Mouse (Mus musculus): ENCODE data around the gene Prr12.
A peak's percentile ranks its signal among the peaks of the same experiment; 100 is the strongest.
"Not testable (repeated sequence)": the region's sequence is repeated elsewhere in the genome, so short reads cannot be mapped to it uniquely, and the experiment has no call there.

Prr12 gene

DNA sequence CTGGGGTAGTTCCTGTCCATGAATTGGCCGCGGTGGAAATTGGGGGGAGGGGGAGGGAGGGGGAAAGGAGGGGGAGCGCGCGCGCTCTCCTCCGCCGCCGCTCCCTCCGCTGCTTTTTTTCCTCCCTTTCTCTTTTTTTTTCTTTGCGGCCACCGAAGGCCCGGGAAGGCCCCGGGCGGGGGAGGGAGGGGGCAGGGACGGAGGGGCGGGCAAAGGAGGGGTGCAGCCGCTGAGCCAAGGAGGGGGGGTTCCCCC is at the start of gene Prr12:
Gene Prr12 (minus strand): TSS at position 20 of the 255 bp plus-strand sequence.
- DNase-seq = no peak

DNA sequence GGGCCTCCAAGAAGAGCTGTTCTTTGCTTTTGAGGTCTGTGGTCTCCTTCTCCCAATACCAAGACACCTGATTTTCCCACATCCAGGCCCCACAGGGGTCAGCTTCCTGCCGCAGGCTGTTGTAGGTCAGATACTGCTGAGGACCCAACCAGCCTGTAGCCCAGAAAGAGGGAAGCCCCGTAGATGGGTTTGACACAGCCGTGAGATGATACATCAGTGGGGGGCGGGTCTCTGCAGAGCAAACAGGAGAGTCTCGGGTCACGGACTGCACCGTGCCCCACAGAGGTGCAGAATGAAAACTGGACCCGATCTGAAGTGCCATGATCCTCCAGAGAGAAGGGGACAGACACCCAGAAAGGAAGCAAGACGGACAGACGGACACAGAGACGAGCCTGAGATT is 49.8 kb upstream of the Prr12 start:
- DNase-seq = no peak

DNA sequence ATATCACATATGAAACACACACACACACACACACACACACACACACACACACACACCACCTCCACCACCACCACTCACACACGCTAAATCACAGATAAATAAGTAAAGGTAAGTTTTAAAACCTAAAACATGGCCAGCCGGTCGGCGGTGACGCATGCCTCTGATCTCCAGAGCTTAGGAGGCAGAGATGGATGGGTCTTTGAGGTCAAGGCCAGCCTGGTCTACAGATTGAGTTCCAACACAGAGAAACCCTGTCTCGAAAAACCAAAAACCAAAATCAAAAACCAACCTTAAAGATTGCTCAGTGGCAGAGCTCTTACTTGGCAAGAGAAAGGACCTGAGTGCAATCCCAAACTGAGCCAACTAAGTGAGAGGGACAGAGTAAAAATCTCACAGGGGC is 47.4 kb upstream of the Prr12 start:
- no peak for DNase-seq

DNA sequence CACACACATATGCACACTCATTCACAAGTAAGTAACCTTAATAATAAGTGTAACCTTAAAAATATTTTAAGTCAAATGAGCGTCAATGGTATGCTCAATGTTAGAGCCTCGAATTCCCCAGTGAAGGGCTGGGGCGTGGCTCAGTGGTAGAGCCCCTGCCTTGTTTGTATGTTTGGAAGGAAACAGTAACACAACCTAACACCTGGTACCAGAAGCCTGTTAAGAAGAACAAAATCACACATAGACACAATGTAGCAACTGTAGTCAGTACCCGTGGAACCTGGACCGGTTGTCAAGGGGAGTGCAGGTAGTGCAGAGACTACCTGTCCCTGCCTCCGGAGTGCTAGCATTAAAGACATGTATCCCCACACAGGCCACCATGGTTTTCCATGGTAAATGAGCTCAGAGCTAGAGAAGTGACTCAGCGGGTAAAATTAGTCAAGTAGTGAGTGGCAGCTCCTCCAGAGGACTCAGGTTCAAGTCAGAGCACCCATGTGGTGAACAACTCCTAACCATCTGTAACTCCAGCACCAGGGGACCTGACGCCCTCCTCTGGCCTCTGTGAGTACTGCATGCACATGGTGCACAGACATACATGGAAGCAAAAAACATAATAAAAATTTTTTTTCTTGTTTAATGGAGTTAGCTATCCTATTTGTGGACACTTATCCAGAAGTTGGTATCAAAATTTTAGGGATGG is 46.0 kb upstream of the Prr12 start:
- DNase-seq = no peak

DNA sequence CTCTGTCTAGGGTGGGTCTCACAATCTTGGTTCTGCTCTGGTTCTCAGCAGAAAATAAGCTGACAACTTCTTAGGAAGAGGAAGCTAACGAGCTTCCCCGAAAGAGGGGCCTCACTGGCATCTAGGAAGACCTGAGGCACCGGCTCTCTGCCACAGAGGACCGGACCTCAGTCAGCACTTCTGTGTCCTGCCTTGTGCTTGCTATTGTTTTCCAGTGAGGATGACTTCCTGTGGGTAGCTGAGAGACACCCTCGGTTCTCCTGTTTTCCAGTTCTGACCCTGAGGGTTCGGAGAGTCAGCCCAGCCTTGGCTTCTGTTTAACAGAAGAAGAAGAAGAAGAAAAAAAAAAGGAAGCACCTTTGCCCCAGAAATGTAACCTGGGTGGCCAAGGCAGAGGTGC is 44.8 kb upstream of the Prr12 start:
- no peak for DNase-seq

DNA sequence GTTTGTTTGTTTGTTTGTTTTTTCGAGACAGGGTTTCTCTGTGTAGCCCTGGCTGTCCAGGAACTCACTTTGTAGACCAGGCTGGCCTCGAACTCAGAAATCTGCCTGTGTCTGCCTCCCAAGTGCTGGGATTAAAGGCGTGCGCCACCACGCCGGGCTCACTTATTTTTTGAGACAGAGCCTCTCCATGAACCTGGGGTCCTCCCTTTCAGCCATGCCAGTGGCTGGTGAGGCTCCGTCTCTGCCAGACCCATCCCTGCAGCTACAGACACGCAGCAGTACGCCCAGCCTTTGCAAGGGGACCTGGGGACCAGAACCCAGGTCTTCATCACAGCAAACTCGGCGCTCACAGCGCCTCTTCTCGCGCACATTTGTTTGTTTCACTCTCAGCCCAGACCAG is 43.3 kb upstream of the Prr12 start:
- DNase-seq = not testable (repeated sequence)

DNA sequence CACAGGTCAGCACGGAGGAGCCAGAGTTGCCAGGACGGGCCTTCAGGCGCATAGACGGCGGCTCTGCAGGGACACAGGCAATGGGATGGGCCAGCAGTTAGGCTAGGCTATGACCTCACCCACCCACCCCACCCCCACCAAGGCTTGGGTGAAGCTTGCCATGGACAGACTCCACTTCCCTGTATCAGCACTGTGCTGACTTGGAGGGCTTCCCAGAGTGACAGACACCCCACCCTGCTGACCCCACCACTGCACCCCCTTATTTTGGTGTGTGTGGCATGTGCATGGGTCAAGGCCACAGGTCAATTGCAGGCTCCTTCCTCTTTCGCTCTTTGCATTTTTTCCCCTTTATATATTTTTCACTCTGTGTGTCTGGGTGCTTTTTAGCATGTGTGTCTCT is 42.7 kb upstream of the Prr12 start:
- DNase-seq = no peak

DNA sequence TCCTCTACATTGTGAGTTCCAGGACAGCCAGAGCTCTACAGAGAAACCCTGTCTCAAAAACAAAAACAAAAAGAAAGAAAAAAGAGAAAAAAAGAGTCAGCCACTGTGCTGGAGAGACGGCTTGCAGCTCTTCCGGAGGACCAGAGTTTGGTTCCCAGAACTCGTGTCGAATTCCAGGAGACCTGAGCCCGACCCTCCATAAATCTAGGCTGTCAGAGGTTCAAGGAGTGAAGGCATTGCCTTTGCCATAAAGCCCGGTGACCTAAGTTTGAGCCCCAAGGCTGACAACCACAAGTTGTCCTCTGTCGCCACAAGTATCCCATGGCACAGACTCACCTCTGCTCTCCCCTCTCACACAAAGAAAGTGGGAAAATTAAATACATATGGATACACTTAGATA is 41.4 kb upstream of the Prr12 start:
- DNase-seq = no peak

DNA sequence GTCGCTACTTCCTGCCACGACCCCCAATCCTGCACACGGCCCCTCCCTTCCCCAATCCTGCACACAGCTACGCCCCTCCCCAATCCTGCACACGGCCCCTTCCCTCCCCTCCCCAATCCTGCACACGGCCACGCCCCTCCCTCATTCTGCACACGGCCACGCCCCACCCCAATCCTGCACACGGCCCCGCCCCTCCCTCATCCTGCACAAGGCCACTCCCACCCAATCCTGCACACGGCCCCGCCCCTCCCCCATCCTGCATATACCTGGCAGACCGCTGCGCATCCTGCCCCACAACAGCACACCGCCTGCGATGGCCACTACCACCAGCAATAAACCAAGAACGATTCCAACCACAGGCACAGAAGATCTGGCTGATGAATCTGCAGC is 40.8 kb upstream of the Prr12 start:
- no peak for DNase-seq

DNA sequence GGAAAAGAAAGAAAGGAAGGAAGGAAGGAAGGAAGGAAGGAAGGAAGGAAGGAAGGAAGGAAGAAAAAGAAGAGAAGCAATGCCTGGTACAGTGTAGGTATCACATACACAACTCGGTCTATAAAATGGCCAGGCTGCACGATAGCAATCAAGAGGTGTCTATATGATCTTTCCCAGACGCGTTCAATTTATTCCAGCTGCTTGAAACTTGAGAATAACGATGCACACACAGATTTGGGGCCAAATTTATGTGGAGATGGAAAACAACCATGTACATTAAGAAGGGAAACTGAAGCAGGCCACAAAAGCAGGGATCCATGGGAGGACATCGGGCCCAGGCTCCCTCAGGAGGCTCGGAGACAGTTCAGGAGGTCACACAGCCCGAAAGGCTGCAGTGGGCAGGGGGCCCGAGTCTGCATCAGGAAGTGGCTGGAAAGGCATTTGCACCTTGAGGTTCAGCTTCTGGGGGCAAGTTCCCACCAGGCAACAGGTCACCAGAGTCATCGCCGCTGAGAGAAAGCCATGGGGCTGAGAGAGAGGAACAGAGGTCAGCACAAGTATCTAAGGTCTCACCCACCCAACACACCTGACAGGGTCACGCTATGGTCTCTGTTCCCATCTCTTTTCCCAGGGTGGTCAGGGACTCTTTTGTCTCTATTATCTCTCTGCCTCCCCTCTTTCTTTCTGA is 40.3 kb upstream of the Prr12 start:
- no peak for DNase-seq

DNA sequence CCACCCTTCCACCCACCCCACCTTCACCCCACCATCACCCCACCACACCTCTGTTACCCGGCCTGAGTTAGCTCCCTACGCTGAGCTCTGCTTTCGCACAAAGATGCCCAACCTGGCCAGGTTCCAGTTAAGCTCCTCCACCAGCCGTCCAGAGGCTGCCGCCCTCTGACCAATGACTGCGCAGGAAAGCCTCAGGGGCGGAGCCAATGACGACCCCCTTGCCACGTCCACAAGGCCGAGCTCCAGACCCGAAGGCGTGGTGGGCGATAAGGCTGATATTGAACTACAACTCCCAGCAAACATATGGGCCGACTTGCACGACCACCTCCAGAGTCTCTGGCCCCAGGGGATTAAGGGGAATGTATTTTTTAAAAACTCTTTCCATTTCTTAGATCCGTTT is 39.4 kb upstream of the Prr12 start, which contains the start of gene Rcn3:
Gene Rcn3 (minus strand): TSS at position 174 of the 400 bp plus-strand sequence.
- DNase-seq = no peak

DNA sequence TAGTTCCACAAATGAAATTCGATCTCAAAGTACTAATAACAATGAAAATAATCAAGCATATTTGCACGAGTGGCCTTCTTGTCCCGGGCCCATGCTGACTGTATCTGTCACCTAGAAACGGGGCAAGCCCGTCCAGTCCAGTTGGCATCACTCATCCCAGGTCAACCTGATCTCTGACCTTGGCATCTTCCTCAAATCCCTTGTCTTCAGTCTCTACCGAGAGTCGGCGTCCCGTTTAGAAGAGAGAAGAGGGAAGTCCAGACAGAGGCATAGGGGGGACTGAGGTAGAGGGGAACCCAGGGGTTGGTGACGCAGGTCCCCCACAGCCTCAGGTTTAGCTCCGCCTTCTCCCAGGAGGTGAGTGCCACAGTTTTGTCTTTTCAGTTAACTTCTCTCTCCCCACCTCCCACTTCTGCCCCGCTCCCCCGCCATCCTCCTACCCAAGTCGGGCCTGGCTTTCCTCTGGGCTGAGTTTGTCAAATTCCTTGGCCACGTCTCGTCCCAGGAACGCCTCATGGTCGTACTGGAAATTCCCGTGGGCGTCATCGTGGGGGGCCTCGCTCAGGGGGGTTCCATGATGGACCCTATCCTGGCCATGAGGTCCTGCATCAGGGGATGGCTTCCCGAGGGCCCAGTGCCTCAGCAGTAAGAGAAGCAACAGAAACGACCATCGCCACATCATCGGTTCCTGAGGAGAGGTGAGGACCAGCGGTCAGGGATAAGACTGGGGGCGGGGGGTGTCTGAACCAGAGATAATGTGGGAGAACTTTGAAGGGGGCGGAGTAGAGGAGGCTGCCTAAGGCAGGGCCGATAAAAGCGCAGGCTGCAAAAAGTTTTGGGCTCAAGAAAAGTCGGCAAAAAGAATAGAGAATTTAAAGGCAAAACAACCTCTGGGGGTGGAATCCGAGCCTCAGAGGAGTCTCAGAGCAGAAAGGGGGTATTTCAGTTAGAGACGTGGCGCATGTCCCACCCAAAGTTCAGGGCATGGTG is 38.6 kb upstream of the Prr12 start:
- DNase-seq = no peak

DNA sequence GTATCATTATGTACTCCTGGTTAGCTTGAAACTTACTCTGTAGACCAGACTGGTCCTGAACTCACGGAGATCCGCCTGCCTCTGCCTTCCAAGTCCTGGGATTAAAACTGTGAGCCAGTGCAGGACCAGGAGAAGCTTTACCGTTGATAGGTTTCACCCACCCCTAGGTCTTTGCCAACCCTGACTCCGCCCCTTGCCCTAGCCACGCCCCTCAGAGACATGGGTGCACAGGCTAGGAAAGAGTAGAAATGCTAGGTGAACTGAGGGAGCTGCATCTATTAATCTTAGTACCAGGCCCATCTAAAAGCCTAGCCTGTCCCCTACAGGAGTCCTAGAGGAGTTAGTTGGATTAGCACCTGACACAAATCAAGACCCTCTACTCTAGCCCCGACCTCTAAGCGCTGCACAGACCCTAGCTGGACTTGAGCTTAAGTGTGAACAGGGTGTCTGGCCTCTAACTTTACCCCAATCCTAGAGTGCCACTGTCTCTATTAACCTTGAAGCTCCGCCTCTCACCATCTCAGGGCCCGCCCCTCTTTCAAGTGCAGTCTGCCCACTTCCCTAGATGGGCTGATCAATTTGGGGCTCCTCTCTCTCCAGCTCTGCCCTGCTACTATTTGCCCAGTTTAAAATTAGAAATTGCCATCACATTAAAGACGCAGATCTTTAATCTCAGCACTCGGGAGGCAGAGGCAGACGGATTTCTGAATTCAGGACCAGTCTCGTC is 37.7 kb upstream of the Prr12 start:
- no peak for DNase-seq

DNA sequence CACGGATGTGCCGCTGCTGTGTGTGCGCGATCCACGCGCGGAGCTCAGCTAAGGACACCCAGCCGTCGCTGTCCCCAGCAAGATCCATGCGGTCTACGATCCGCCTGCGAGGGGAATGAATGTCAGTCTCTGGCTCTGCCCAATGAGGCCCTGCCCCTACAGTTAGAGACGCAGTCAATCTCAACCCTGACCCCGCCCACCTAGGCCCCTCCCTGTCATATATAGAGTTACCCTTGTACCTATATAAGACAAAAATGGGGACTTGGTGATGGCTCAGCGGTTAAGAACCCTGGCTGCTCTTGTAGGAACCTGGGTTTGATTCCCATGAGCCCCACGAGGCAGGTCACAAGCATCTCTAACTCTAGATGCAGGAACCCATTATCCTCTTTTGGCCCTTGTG is 35.9 kb upstream of the Prr12 start:
- DNase-seq = no peak

DNA sequence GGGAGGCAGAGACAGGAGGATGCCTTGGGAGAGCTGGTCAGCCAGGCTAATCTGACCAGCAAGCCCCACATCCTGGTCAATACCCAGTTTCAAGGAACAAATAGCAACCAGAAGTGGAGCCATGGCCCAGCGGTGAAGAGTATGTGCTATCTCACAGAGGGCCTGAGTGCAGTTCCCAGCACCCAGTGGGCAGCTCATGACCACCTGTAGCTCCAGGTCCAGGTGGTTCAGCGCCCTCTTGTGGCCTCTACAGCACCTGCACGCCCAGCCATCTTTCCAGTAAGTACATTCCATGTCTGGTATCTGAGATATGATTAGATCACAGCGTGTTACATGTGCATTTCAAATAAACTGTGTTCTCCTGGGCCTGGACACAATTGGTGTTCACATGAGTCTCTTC is 33.4 kb upstream of the Prr12 start:
- no peak for DNase-seq

DNA sequence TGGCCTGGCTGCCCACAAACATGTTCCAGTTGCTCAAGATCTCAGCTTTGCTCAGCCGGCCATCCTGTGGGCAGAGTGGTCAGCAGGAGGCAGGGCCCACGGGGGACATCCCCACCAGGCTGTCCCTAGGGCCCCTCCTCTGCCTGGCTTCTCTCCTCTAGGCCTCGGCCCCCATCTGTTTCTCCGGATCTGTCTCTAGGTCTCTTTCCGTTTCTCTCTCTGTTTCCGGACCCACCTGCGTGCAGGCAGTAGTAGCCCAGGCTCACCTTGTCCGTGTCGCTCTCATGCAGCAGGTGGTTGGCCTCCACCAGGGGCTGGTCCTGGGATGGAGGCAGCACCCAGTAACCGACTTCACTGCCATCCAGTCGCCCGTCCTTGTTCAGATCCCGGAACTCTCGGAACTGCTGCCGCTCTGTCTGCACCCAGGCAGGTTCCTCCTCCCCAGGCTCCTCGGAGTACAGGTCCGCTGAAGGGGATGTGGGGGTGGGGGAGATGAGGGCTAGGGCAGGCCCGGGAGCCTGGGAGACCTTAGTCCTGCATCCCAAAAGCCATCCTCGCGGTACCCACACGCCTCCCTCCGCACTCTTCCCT is 30.7 kb upstream of the Prr12 start:
- no peak for DNase-seq

DNA sequence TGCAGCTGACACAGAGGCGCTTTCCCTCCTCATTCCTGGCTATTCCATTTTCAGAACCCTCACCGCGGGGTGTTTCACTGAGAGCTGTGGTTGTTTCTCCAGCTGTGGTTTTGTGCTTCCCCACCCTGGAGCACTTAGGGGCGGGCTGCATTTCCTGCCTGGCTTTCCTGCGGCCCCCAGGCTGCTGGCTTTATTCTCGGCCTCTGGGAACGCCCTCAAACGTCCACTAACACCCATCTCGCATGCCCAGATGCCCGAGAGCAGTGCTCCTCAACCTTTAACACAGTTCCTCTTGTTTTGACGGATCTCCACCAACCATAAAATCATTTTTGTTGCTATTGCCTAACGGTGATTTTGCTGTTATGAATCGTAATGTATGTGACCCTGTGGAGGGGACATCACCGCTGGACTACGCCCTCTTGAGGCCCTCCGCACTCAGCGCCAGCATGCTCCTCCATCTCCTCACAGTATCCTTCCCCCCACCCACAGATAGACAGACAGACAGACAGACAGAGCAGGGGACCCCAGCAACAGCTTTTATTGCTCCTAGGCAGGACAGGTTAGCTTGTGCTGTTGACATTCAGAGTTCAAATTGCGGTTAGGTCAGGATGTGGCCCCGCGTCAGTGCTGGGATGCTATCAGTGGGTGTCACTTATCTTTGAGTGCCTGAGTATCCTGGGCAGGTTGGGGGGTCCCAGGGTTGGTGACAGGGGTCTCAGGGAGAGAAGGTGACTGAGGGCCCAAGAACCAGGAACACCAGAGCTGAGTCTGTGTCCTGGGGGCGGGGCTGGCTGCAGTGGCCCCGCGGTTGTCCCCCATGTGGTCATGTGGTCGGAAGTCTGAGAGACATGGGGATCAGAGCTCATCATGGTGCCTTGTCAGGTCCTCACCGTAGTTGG is 30.0 kb upstream of the Prr12 start:
- no peak for DNase-seq

DNA sequence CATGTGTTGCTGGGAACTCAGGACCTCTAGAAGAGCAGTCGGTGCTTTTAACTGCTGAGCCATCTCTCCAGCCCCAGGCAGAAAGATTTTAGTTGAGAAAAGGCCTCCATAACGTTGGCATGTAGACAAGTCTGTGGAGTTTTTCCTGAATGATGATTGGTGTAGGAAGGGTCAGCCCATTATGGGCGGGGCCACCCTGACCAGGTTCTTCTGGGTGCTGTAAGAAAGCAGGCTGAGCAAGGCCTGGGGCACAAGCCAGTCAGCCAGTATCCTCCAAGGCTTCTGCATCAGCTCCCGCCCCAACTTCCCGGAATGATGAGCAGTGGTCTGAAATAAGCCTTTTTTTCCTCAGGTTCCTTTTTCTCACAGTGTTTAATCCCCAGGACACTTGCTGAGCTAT is 28.3 kb upstream of the Prr12 start:
- DNase-seq = no peak

DNA sequence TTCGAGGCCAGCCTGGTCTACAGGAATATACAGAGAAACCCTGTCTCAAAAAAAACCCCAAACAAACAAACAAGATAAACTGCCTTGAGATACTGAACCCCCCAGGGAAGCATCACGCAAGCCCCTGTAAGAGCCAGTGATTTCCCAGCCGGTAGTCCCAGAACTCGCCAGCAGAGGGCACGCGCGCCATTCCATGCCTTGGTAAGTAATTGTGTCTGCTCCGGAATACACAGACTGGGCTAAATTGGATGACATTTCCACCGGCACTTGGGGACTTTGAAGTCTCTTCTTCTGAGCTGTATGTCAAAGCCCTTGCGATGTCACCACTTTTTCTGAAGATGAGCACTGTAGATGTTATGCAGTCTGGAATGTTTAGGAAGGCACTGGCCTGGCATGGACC is 27.2 kb upstream of the Prr12 start:
- DNase-seq = peak; percentile 89

DNA sequence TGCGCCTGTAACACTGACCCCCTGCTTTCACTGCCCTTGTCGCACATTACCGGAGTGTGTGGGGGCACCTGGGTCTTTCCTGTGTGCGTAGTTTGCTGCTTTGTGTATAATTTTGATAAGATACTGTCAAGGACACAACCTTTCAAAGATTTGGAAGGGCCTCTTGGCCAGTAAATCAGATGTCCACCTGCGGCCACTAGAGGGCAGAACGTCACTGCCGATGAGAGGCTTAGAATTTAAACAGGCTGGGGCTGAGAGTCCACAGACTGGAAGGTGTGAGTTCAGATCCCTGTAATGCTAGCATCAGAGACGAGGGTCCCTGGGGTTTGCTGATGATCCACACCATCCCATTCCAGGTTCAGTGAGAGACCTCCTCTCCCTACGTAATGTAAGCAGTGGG is 25.8 kb upstream of the Prr12 start:
- peak; percentile 62 for DNase-seq

DNA sequence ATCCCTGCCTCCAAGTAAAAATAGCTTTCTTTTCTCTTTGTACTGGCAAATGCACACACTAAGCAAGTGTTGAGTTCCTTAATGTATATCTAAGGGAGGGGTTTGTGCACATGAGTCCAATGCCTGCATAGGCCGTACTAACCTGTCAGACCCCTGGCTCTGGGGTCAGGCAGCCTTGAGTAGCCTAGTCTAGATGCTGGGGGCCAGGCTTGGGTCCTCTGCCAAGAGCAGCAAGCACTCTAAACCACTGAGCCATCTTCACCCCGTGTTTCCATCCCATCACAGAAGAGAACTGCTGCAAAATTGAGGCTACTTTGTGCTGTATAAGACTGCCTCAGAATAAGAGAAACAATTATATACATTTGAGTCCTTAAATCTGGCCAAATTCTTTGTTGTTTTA is 25.1 kb upstream of the Prr12 start:
- DNase-seq = no peak

DNA sequence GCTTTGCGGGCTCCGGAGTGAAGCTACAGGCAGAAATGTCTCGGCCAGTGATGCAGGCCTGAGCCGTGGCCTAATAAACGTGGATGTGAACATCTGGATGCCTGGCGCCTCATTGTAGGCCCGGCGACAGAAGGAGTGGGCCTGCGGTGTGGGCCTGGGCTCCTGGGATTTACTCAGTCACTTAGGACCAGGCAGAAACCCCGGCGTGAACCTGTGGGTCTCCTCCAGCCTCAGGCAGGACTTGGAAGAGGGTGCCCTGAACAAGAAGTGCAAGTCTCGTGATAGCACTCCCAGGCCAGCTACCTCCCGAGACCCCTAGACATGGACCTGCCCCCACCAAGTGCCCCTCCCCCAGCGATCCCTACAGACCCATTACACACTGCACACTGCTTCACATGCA is 24.6 kb upstream of the Prr12 start:
- no peak for DNase-seq

All from cerebellum, adult 8-10 months (tissue).